Mouse (Mus musculus) heart, adult 2 months (tissue): ENCODE data around the gene Rhog.

Experiments
- CTCF ChIP-seq: fragments of 200-600 bp; IDR thresholded peaks from 2 replicates; pipeline ENCODE4 v1.8.1; 2022; ENCODE audit warnings: antibody characterized with exemption, mild to moderate bottlenecking, moderate library complexity
- EP300 ChIP-seq: fragments of 200-500 bp; IDR thresholded peaks from 2 replicates; pipeline ENCODE4 v1.6.1; 2011; ENCODE audit warnings: low read depth, low read length, control low read depth; ENCODE audit not compliant: insufficient read depth
- POLR2A ChIP-seq: fragments of 200-500 bp; IDR thresholded peaks from 2 replicates; pipeline ENCODE4 v1.6.1; 2011; ENCODE audit warnings: mild to moderate bottlenecking, low read depth, low read length, control low read depth; ENCODE audit not compliant: insufficient read depth

- no peak for TF ChIP-seq POLR2A
- no peak for TF ChIP-seq EP300
- TF ChIP-seq CTCF, result no peak
Observed at GRCm38 (mm10) chr7:102239591-102239990, 16.3 kb downstream of the Rhog start.
